Mouse (Mus musculus): Measurements from ENCODE around the gene Polg2.
"Not testable (repeated sequence)": the region's sequence is repeated elsewhere in the genome, so short reads cannot be mapped to it uniquely, and the experiment has no call there.

Polg2 gene

DNA sequence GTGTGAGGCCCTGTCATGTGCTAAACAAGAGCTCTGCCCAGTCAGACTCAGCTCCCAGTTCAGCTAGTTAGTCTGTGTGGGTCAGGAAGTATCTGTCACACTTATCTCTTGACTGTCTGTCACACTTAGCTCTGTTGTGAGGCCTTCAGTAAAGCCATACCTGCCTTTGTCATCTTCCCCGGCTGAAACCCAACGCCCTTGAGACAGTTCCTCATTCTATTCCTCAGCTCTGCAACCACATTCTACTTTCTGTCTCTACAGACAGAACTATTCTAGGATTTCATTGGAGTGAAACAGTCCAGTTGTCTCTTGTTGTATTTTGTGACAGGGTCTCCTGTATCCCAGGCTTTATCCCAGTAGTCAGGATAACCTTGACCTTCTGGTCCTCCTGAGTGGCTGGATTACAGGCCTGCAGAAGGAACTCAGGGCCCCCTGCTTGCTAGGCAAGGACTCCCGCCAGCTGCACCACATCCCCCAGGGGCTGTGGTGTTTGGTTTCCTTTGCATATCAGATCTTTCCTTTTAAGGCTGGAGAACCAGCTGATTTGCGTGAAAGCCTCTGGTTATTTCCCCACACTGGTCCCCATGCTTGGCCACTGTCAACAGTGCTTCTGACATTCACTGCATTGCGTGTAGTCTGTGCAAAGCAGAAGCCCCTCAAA lies 17.1 kb downstream of the Polg2 start:
- DNase-seq (ENCODE audit: low spot score) = peak; percentile 51

DNA sequence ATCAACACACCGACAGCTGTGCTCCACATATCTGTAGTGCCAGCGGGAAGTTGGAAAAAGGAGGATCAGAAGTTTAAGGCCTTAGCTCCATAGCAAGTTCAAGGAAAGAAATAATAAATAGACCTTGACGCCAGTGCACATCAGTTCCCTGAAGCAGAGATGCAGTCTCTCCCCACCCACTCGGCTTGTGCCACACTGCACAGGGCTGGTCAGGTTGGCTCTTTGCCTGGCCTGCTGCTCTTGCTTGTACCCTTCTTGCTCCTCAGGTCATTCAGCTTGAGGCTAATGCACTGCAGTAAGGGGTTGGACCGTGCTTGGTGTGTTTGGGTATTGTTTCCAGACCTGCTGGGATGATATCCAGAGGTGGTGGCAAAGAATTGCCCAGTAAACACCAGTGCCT lies 18.8 kb downstream of the Polg2 start:
- DNase-seq (ENCODE audit: low spot score) = no peak

DNA sequence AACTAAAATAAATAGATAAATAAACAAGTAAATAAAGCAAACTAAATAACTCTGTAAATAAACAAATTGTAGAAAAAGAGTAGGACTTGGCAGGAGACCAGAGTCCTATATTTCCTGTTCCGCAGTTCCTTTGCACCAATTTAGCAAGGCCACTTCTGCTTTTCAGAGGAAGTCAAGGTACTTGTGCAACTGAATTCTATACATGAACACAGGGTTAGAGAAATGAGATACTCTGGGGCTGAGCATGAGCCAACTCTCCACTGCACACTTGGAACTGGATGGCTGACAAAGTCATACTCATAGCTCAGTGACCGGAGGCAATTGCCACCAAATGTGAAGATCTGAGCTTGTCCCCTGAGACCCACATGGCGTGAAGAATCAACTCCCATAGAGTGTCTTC lies 20.3 kb downstream of the Polg2 start:
- DNase-seq (ENCODE audit: low spot score) = no peak

DNA sequence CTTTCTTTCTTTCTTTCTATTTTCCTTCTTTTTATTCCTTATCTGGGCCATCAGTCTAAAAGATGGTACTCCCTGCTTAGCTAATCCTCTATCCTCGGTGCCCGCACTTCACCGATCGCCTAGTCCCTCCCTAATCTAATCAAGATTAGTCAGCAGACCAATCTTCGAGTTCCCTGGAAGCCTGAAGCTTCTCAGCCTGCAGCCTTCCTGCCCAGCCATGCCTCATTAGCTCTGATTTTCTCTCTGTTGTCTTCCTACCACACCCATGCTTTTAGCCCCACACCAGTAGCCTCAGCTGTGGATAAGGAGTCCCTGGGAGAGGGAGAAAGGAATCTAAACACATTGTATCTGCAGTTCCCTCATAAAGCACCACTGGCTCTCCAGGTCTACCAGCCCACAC lies 23.8 kb downstream of the Polg2 start:
- peak; percentile 66 for DNase-seq (ENCODE audit: low spot score)

DNA sequence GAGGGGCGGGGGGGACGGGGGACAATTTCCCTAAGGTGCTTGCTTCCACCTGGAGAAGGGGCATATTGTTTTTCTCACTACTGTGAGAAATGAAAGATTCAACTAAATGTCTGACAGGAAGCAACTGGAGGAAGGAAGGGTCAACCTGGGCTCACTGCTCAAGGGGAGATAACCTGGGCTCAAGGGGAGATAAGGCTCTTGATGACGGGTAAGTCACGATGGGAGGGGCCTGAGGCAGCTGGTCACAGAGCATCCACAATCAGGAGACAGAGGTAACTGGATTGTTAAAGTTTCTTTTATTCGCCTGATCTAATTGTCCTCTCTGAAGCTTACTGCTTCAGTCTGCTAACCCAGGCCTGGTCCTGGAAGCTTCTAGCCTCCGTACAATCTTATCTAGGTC lies 26.0 kb downstream of the Polg2 start:
- no peak for DNase-seq (ENCODE audit: low spot score)

DNA sequence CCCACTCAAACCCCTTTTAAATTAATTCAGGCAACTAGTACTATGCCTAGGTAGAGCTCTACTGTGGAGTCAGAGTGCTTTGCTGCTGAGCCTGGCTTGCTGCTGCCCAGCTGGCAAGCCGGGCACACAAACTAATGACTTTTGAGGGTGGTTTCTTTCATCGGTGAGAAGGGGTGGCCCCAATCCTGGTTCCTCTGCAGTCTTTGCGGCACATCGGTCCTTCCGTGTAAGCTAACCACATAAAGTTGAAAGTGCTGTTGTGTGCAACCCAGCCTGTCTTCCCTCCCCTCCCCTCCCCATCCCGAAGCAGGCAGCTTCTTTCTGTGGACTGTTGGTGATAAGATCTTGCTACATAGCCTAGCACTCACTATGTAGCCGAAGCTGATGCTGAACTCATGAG lies 27.2 kb downstream of the Polg2 start:
- peak; percentile 21 for DNase-seq (ENCODE audit: low spot score)

DNA sequence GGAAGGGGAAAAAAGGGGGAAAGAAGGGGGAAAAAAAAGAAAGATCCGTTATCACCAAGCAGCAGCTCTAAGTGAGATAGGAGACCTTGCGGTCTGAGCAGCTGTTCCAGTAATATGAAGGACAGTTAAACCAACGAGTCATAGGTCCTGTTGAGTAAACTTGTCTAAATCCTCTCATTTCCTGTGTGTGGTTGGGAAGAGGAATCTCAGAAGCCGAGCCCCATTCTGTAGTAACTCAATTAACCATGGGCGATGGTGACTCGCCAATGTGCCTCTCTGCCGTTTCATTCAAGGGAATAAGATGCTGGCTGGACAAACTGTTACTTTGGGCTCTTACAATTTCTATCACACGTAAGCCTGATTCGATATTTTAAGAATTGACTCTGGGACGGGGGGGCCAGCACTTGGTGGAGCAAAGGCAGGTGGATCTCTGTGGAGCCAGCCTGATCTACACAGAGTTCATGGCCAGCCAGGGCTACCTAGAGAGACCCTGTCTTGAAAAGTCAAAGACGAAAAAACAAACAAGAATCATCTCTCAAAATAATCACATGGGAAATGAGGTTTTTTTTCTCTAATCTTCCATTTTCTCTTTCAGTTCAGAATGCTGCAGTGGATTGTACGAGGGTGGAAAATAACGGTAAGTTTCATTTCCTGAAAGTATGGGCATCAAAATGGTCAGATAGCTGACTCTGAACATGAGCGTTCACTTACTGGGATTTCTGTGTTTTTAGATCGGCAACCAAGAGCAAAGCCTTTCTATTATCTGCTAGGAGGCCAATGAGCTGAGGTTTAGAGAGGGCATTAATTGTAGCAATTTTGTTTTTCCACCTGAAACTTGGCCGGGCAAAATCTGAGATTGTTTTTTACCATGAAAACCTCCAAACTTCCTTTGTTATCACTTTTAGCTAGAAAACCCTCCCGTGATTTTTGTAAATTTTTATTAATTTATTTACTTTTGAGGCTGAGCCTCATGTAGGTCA lies 28.0 kb downstream of the Polg2 start, which contains the start of gene Milr1:
Gene Milr1, plus strand, starts transcription at position 188 of the 980 bp plus-strand sequence.
- DNase-seq (ENCODE audit: low spot score) = peak; percentile 33

DNA sequence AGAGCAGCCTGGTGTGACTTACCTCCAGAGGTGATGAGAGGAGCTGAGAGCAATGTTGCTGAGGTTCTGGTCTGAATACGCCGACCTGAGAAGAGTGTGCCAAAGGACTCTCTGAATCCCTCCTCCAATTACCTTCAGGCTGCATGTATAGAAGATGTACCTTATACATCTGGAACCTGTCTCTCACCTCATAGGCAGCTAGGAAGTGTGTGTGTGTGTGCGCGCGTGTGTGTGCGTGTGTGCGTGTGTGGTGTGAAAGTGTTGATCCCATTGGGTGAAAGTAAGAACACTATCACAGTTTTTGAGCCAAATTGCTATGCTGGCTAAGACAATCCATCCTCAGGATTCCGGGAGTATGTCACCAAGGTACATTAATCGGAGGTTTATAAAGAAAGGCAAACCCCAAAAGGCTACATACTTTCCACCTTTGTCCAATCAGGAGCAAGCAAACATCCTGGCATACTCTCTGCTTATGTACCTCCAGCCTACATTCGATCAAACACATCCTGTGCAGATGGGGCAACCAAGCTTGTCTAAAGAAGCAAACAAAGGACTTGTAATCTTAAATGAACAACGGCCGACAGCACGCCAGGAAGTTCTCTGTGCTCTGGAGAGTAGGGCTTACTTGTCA lies 29.1 kb downstream of the Polg2 start, which contains the start of gene Pecam1:
Gene Pecam1, minus strand, starts transcription at position 508 of the 631 bp plus-strand sequence.
- no peak for DNase-seq (ENCODE audit: low spot score)

DNA sequence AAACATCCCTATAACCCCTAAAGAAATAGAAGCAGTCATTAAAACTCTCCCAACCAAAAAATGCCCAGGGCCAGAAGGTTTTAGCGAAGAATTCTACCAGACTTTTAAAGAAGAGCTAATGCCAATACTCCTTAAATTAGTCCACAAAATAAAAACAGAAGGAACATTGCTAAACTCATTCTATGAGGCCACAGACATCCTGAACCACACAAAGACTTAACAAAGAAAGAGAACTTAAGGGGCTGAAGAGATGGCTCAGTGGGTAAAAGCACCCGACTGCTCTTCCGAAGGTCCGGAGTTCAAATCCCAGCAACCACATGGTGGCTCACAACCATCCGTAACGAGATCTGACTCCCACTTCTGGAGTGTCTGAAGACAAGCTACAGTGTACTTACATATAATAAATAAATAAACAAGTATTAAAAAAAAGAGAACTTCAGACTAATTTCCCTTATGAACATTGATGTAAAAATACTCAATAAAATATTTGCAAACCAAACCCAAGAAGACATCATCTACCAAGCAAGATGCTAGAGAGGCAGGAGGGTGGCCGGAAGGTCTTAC lies 29.7 kb downstream of the Polg2 start:
- DNase-seq (ENCODE audit: low spot score) = not testable (repeated sequence)

DNA sequence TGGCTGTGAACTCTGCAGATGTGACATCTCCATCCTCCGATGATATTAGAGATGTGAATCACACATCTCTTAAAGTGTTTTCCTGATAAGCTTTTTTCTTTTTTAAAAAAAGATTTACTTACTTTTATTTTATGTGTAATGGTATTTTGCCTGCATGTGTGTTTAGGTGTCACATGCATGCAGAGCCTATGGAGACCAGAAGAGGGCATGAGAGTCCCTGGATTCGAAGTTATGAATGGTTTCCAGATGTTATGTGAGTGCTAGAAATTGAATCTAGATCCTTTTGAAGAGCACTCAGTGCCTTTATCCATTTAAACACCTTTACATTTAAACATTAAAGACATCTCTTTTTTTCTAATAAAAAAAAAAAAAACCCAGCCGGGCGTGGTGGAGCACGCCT lies 34.4 kb downstream of the Polg2 start:
- no peak for DNase-seq (ENCODE audit: low spot score)

DNA sequence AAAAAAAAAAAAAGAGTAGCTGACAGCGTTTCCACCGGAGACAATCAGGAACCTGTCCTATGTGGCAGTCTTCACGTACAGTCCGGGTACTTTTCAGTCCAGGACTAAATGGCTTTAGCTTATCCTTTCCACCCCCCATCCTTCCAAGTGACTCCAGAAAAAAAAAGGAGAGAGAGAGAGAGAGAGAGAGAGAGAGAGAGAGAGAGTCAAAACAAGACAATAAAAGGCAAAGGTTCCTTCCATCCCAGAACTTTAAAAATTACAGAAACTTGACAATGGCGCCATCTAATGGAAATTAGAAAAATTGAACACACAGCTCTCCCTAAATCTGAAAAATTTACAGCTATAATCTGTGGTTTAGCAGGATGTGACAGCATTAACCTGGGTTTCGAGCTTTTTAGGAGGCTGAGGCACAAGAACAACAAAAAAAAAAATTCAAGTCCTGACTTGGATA lies 36.9 kb downstream of the Polg2 start:
- DNase-seq (ENCODE audit: low spot score) = peak; percentile 68

DNA sequence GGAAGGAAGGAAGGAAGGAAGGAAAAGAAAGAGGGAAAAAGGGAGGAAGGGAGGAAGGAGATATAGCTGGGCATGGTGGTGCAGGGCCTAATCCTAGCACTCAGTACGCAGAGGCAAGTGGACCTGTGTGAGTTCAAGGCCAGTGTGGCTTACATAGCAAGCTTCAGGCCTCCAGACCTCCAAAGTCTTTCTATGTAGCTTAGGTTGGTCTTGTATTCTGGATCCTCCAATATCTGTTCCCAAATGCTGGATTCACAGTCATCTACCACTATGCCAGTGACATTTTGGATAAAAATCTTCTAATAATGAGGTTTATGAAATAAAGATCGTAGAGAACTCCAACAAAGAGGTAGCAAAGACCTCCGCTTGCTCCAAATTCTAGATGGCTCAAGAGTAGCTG lies 37.5 kb downstream of the Polg2 start:
- no peak for DNase-seq (ENCODE audit: low spot score)

DNA sequence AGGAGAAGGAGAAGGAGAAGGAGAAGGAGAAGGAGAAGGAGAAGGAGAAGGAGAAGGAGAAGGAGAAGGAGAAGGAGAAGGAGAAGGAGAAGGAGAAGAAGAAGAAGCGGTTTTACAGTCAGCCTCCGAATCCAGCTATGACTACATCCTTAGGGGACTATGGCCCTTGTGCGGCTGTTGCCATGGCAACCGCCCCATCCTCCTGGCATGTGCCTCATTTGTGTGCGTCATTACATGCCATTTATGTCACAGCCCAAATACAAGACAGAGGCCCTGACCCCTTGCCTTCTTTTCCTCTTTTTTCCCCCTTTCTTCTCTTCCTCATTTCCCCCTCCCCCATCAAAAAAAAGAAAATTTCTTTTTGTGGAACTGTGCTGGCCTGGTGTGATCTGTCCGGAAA lies 38.1 kb downstream of the Polg2 start:
- peak; percentile 29 for DNase-seq (ENCODE audit: low spot score)

DNA sequence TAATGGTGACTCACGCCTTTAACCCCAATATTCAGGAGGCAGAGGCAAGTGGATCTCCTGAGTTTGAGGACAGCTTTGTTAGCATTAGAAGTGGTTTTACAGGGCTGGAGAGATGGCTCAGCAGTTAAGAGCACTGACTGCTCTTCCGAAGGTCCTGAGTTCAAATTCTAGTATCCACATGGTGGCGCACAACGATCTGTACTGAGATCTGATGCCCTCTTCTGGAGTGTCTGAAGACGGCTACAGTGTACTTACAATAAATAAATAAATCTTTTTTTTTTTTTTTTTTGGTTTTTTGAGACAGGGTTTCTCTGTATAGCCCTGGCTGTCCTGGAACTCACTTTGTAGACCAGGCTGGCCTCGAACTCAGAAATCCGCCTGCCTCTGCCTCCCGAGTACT lies 38.6 kb downstream of the Polg2 start:
- DNase-seq (ENCODE audit: low spot score) = not testable (repeated sequence)

DNA sequence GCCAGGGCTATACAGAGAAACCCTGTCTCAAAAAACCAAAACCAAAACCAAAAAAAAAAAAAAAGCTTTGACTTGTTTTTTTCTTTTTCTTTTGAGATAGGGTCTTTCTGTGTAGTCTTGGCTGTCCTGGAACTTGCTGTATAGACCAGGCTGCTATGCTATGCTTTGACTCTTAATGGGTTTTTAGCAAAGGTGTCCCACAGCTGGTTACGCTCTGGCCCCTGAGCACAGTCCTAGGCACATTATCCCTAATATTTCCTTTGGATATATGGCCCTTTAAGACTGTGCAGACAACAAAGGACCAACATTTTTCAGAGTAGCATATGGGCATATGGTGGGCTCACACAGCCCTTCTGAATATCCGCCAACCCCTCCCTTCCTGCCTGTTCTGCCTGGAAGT lies 40.2 kb downstream of the Polg2 start:
- no peak for DNase-seq (ENCODE audit: low spot score)

DNA sequence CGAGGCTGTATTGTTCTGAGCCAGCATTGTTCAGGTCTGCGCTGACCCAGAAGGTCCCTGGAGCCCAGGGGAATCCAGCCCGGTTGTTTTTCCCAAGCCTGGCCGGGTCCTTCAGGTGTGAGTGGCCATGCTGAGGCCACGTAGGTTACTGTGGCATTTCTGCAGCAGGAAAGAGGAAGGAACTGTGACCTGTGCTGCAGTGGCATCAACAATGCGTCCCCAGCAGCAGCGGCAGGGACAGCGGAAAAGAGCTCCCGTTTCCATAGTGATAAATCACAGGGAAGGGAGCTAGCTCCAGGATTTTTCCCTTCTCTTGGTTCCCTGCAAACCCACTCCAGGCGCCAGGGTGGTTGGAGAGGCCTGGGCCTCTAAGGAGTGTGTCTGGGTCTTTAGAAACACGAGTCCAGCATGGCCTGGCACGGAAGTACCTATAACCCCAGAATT lies 42.1 kb downstream of the Polg2 start:
- DNase-seq (ENCODE audit: low spot score) = no peak

DNA sequence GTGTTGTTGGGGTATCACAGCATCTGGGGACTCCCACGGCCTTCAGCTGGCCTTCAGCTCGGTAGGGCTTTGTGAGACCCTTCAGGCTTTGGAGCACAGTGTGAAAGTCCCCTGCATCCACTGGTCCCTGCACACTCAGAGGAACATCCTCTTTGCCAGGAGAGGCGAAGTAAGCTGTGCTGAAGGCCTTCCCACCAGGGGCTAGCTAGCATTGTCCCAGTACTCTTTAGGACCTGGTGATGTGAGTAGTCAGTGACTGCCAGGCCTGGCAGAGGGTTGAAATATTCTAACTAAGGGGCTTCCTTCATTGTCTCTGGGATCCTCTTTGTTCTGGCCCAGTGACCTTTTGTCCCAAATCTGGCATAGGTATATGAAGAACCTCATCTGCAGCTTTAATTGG lies 42.7 kb downstream of the Polg2 start:
- no peak for DNase-seq (ENCODE audit: low spot score)

DNA sequence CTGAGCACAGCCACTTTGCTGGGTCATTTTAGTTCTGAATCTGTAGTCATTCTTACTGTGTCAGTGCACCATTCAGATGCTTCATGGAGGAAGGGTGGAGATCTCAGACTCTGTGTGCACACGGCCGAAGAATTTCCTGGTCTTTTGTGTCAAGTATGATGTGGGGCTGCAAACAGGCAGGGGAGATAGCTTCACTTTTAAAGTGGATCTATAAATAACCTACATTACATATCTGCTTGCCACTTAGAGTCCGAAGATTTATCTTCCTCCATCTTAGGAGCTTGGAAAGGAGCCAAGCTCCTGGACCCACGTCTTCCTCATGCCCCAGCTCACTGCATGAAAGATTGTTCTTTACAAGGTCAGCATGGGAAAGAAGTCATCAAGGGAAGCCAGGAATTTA lies 48.6 kb downstream of the Polg2 start:
- DNase-seq (ENCODE audit: low spot score) = no peak

DNA sequence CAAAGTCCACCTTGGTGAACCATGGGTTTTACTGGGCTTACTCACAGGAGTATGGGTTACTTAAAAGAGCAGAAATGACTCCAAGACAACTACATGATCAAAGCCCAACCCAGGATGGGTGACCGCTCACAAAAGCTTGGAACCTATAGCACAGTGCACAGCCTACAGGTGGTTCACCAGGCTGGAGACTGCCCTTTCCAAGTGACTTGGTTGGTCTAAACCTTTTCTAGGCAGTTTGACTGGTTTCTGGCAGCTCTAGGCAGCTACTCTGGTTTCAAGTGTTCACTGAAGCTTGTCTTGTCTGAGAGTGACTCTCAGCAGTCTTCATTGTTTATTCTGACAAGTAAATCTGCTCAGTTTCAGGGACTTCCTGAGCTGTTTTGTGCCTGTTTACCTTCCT lies 49.7 kb downstream of the Polg2 start:
- DNase-seq (ENCODE audit: low spot score) = no peak

DNA sequence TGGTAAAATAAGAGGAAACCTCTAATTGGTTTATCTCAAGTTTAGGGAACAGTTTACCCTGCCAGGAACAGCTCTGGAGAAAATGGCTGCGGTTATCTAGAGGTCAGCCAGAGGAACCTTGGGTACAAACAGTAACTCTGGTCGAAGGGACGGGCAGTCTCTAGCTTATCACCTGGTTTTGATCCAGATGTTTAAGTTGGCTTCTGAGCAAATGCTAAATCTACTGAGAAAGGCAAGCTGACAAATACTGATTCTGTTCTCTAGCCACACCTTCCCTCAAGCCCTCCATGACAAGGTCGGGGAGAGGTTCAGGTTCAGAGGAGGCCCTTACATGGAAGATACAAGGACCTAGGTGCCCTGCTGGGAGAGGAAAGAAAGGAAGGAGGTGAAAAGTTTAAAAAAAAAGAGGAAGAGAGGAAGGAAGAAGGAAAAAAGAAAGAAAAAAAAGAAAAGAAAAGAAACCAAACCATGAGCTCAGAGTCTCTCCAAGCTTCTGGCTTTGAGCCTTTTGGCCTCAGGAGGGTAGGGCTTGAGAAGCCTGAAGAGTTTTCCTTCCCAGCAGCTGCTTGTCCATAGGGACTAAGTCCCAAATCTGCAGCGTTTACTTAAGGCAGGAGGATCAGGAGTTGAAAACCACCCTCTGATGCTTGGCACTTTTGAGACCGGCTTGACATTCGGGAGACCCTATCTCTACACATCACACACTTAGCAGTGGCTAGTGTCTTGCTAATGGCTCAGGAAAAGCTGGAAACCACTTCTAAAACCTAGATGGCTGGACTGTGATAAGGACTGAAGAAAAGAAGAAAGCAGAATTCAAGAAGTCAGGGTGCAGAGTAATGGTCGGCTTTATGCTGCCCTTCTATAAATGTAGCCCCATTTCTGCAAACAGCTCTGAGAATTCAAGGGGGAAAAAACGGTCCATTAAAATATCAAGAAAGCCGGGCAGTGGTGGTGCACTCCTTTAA lies 50.7 kb downstream of the Polg2 start:
- DNase-seq (ENCODE audit: low spot score) = no peak

DNA sequence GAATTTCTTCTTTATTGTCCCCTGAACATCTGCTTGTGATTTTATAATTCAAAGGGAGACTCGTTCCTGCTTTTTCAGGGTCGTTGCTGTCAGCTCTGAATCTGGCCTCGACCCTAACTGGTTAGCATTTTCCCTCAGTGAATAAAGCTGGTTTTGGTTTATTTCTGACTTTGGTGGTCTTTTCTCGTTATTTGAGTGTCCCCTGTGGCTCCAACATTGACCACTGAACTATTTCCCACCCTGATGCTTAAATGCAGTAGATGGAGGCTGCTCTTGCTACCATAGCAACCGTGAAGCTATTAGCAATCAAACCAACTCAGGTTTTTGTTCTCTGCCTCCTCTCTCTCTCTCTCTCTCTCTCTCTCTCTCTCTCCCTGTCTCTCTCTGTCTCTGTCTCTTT lies 51.4 kb downstream of the Polg2 start:
- no peak for DNase-seq (ENCODE audit: low spot score)
